Mouse (Mus musculus): ENCODE results near the gene Stk38.

DNA sequence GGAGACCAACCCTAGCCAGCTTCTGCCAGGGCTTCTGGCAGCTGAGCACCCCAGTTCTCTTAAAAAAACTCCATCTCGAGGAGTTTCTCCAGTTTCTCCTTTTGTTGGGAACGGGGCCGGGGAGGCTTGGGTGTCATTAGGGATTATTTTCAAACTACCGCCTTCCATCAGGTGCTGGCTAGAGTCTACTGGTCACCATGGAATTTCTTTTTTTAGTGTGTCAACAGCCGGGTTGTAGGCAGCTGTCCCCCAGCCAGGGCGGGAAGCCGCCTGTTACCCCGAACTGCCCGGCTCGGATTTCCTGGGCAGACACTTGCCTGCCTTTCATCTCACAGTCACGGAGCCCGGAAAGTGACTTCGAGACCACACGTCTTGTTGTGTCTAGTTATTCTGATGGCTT, 43.0 kb upstream of the Stk38 start:
- no peak for TF ChIP-seq BHLHE40 (IDR thresholded peaks at IDR 0.05; ENCODE audit: borderline replicate concordance, low read depth, low read length)
- TF ChIP-seq MAX (IDR thresholded peaks at IDR 0.05; ENCODE audit: low read length), result no peak
- TF ChIP-seq GABPA (IDR thresholded peaks at IDR 0.05; ENCODE audit: low read depth, low read length), result no peak
- TF ChIP-seq SMC3 (IDR thresholded peaks at IDR 0.05; ENCODE audit: low read depth, low read length), result no peak
- TF ChIP-seq CTCF (IDR thresholded peaks at IDR 0.05 in 2 of 3, conservative IDR thresholded peaks at IDR 0.05 in 1 of 3; ENCODE audit: control insufficient read depth in 1 of 3, insufficient read depth in 1 of 3, low read depth in 2 of 3, low read length in 3 of 3, poor library complexity in 1 of 3, severe bottlenecking in 1 of 3), result no peak
- no peak for TF ChIP-seq ZKSCAN1 (IDR thresholded peaks at IDR 0.05; ENCODE audit: low read depth, low read length)
